Mouse (Mus musculus) G1E (cell line): ENCODE data around the gene Fam53b. TPM values are rescaled to one million over a fixed set of nuclear protein-coding genes. Genes with fewer than 3 reads are reported as not detected.

Experiments
- ATAC-seq: 2 replicates; pipeline ENCODE4 v1.8.0; 2016; ENCODE audit warnings: mild to moderate bottlenecking; ENCODE audit not compliant: insufficient number of reproducible peaks, poor library complexity, low FRiP score, severe bottlenecking; ENCODE audit errors: extremely low read depth
- DNase-seq: peaks from one replicate; pipeline ENCODE4 v3.0.0; 2012; ENCODE audit warnings: low spot score
- H3K27me3 ChIP-seq: 2 replicates; pipeline ENCODE4 v1.6.1; 2012; ENCODE audit warnings: mild to moderate bottlenecking, low read length, inconsistent platforms; ENCODE audit not compliant: insufficient read depth
- H3K36me3 ChIP-seq: replicated peaks from 2 replicates; pipeline ENCODE3; 2012; ENCODE audit warnings: mild to moderate bottlenecking, inconsistent platforms
- H3K4me1 ChIP-seq: 2 replicates; pipeline ENCODE4 v1.6.1; 2012; ENCODE audit warnings: low read depth, low read length, inconsistent platforms, mixed read lengths; ENCODE audit not compliant: insufficient read depth
- H3K4me3 ChIP-seq: 2 replicates; pipeline ENCODE4 v1.5.1; 2012; ENCODE audit warnings: low read depth, mild to moderate bottlenecking, inconsistent platforms, low read length, moderate library complexity, mixed read lengths
- H3K9me3 ChIP-seq: replicated peaks from 2 replicates; pipeline ENCODE4 v1.6.1; 2012; ENCODE audit warnings: inconsistent platforms
- CTCF ChIP-seq: IDR thresholded peaks from 2 replicates; pipeline ENCODE4 v1.5.1; 2012; ENCODE audit warnings: low read depth, low read length, inconsistent platforms, mixed read lengths
- GATA1 ChIP-seq: IDR thresholded peaks from 2 replicates; pipeline ENCODE4 v1.6.1; 2012; ENCODE audit warnings: borderline replicate concordance, low read length, inconsistent platforms, mixed read lengths
- GATA2 ChIP-seq: IDR thresholded peaks from 2 replicates; pipeline ENCODE4 v1.6.1; 2012; ENCODE audit warnings: low read depth, low read length, inconsistent platforms, borderline replicate concordance
- POLR2AphosphoS5 ChIP-seq: IDR thresholded peaks from 2 replicates; pipeline ENCODE4 v1.6.1; 2012; ENCODE audit warnings: low read depth, low read length, inconsistent platforms; ENCODE audit not compliant: insufficient replicate concordance
- TAL1 ChIP-seq: conservative IDR thresholded peaks from 2 replicates; pipeline ENCODE4 v1.6.1; 2012; ENCODE audit warnings: low read depth, low read length, inconsistent platforms, mixed read lengths
- polyA plus RNA-seq: library from polyadenylated mRNA; stranded (reverse); fragments of >175 nt; gene quantifications from 2 replicates; pipeline ENCODE4 v1.2.3, GENCODE M21; 2012
- total RNA-seq, 2 experiments: library from RNA; stranded (forward) in 1 of 2; stranded (reverse) in 1 of 2; fragments of 200-1000 nt in 1 of 2; fragments of >200 nt in 1 of 2; fragmentation: Nextera tagmentation in 1 of 2; gene quantifications; 2 replicates each; pipeline ENCODE4 v1.2.3; 2014 to 2017

Fam53b gene
- total and polyA plus RNA-seq, 3 experiments: 22.1 to 63.6 (median 23.8) TPM

DNA sequence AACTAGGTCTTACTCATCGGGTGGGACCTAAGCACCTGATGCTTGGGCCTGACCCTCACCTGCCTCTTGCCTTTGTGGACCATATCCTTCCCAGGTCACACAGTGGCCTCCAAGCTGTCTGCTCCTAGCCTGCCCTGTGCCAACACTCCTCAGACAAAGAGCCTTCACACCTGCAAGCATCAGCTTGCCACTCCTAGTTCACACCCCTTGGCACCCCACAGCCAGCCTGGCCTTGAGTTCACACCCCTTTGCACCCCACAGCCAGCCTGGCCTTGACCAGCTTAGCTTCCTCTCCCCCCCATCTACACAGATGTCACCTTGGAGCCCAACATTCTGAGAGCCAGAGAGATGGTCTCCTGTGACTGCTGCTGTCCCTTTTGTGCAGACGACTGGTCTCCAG is 10.3 kb downstream of the Fam53b start:
- no peak for DNase-seq
- no peak for TF ChIP-seq CTCF
- TF ChIP-seq POLR2AphosphoS5: no peak
- no peak for TF ChIP-seq TAL1
- TF ChIP-seq GATA2: no peak
- no peak for TF ChIP-seq GATA1
- peaks cover 71% of the 10 kb centered on the region for H3K4me1 ChIP-seq
- H3K27me3 ChIP-seq: no peaks in the 10 kb centered on the region
- no peak overlapping the region for H3K4me3 ChIP-seq
- H3K9me3 ChIP-seq: no peaks in the 10 kb centered on the region
- H3K36me3 ChIP-seq: peaks cover 91% of the 10 kb centered on the region
- ATAC-seq: no peak

DNA sequence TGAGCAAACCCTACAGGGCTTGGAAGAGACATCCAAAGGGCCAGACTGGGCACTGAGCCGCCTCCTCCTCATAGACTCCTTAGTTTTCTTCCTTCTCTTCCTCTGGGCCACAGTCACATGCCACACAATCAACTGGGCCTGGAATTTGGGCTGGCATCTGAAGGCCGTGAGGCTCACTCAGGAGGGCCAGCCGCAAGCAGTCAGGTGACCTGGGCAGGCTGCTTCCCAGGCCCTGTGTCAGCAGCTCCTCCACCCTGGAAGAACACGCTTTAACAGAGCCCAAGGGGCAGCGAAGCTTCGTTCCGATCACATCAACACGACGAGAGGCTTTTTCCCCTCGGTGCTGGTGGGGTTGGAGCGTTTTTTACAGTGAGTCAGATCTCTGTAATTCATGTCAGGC is 11.0 kb downstream of the Fam53b start:
- peaks cover 66% of the 10 kb centered on the region for H3K4me1 ChIP-seq
- no peaks in the 10 kb centered on the region for H3K9me3 ChIP-seq
- peaks cover 94% of the 10 kb centered on the region for H3K36me3 ChIP-seq
- TF ChIP-seq GATA2 (no peak), GATA1 (no peak), TAL1 (no peak), POLR2AphosphoS5 (no peak), CTCF (no peak)
- DNase-seq (no peak), ATAC-seq (no peak)
- H3K4me3 ChIP-seq: no peak overlapping the region
- no peaks in the 10 kb centered on the region for H3K27me3 ChIP-seq

DNA sequence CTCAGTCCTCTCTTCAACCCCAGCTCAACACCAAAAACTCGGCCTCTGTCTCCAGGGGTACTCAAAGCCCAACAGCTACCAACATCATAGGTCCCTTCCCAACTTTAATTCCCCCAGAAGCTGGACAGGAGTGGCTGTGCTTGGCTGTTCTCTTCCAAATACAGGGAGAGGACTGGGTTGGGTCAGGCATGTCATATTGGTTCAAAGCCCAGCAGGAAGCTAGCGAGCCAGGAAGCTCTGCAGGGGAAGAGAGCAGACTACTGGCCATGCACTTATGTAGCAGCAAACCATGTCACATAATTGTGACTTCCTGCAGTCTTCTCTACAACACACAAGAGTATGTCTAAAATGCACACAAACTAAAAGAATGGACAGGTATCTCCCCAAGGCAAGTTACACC is 11.6 kb downstream of the Fam53b start:
- TF ChIP-seq TAL1 (no peak), CTCF (no peak), GATA2 (no peak), GATA1 (no peak), POLR2AphosphoS5 (no peak)
- DNase-seq (no peak), ATAC-seq (no peak)
- no peaks in the 10 kb centered on the region for H3K9me3 ChIP-seq
- H3K4me3 ChIP-seq: no peak overlapping the region
- H3K36me3 ChIP-seq: peaks cover 93% of the 10 kb centered on the region
- no peaks in the 10 kb centered on the region for H3K27me3 ChIP-seq
- H3K4me1 ChIP-seq: peaks cover 59% of the 10 kb centered on the region

DNA sequence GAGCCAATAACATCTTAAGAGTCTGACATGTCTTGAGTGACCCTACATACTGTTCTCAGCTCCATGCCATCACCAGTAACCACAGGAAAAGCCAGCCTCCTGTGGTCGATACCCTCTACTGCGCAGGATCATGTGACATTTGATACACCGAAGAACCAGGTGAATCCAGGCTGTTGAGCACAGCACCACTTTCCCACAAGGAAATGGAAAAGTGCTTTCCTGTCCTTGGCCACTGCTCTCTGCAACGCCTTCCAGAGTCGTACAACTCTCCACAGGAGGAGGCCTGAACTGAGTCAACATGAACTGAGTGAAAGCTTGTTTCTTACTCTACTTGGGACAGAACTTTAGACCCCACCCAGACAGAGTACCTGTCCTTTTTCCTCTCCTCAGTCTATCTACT is 12.2 kb downstream of the Fam53b start:
- Histone ChIP-seq H3K4me3 (no peak overlapping the region), H3K27me3 (no peaks in the 10 kb centered on the region), H3K9me3 (no peaks in the 10 kb centered on the region), H3K4me1 (peaks cover 54% of the 10 kb centered on the region), H3K36me3 (peaks cover 90% of the 10 kb centered on the region)
- no peak for ATAC-seq
- no peak for TF ChIP-seq POLR2AphosphoS5
- TF ChIP-seq GATA2: no peak
- no peak for TF ChIP-seq TAL1
- TF ChIP-seq CTCF: no peak
- no peak for TF ChIP-seq GATA1
- no peak for DNase-seq

DNA sequence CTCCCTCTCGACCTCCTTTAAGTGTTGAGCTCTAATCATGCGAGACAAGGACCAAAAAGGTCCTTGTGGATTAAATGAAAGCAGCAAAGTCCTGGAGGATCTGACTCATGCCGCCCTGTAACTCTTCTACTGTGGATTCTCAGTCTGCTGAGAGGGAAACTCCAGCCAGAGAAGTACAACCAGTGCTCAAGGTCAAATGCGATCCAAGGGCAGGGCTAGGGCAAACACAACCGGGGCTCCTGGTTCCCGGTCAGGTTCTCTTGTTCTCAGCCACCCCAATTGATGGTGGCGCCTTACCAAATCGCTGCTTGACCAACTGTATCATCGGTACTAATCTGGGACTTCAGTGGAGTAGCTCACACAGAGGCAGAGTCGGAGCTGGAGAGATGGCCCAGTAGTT is 12.8 kb downstream of the Fam53b start:
- Histone ChIP-seq H3K4me1 (peaks cover 48% of the 10 kb centered on the region), H3K36me3 (peaks cover 90% of the 10 kb centered on the region)

DNA sequence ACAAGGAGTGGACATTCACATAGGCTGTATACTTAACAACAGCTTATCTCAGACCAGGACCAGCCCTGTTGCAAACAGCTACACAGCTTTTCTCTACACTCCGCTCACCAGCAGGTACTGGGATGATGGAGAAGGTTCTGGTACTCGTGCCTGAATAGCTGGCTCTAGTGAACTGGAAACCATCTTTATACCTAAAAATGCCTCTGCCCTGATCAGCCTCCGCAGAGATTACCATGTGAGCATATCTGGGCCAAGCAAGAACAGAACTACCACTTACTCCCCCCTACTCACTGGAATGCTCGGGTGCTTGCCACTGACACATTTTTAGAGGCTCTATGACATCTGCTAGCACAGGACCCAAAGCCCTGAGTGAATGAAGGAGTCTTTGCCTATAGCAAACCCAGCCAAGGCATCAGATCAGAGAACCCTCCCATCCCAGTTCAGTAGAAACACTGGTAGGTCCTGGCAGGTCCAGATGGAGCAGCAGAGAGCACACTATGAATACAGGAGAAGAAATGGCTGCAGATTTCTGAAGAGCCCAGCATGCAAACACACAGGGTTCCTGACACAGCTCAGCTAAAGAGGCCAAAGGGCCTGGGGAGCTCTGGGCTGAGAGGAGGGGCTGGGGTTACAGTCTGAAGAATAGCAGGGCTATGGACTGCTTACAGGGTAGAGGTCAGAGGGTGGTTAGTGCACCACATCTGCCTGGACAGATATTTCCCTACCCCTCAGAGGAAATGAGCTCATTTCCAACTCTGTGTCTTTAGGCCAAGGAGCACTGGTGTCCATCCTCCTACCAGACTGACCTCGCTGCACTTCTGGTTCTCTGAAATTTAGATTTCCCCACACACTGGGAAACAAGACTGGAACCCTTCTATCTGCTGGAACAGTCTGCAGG is 14.3 kb downstream of the Fam53b start:
- Histone ChIP-seq H3K36me3 (peaks cover 91% of the 10 kb centered on the region), H3K4me1 (peaks cover 34% of the 10 kb centered on the region), H3K9me3 (no peaks in the 10 kb centered on the region), H3K27me3 (no peaks in the 10 kb centered on the region), H3K4me3 (no peak overlapping the region)
- ATAC-seq: no peak
- TF ChIP-seq POLR2AphosphoS5 (no peak), TAL1 (no peak), CTCF (no peak), GATA2 (no peak), GATA1 (no peak)
- DNase-seq: no peak

More for the DNA sequence above, 12.8 kb downstream of the Fam53b start:
- TF ChIP-seq CTCF (no peak), GATA2 (no peak), TAL1 (no peak), GATA1 (no peak), POLR2AphosphoS5 (no peak)
- H3K4me3 ChIP-seq: no peak overlapping the region
- no peaks in the 10 kb centered on the region for H3K27me3 ChIP-seq
- no peaks in the 10 kb centered on the region for H3K9me3 ChIP-seq
- DNase-seq (no peak), ATAC-seq (no peak)
